Mouse (Mus musculus) B cell, adult 2 months (primary cell): ENCODE results near the gene Lrrc34.

Experiments
- DNase-seq, 2 experiments: peaks; one replicate each; pipeline ENCODE4 v3.0.0; 2022

Lrrc34 gene

GRCm38 (mm10) chr3:30599711-30600545, 47.7 kb downstream of the Lrrc34 start, which contains the start of gene Actrt3:
Gene Actrt3, minus strand, starts transcription at chr3:30599939.
- peak; percentile 52 to 56 for DNase-seq

- no peak for DNase-seq
Measured at GRCm38 (mm10) chr3:30597271-30597670, 50.4 kb downstream of the Lrrc34 start.

DNA sequence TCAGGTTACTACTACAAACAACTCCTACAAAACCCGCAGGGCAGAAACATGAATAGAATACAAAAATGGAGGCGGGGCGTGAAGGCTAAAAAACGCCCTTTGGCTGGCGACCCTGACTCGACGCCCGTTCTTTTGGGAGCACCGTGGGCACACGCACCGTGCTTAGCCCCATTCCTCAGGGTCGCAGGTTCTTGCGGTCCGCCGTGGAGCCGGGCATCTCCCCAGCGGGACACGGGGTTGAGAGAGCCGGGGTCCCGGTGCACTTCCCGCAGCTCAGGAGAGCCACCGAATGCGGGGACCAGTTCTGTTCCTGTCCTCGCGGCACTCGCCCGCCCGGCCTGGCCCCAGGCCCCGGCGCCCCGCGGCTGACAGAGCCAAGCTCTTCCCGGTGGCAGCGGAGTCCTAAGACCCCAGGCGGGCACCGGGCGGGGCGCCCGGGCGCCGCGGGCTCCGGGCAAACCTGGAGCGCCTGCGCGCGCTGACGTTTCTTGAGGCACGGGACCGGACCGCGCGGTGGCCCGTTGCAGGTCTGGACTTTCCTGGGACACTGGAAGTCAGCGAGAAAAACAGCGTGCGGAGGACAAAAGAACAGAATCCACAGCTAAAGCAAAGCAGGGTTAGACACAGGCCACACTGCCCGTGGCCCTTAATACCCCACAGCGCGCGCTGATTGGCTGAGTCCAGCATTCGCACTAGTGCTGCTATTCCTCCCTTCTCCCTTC, 52.4 kb downstream of the Lrrc34 start:
- peak; percentile 19 to 34 for DNase-seq

DNA sequence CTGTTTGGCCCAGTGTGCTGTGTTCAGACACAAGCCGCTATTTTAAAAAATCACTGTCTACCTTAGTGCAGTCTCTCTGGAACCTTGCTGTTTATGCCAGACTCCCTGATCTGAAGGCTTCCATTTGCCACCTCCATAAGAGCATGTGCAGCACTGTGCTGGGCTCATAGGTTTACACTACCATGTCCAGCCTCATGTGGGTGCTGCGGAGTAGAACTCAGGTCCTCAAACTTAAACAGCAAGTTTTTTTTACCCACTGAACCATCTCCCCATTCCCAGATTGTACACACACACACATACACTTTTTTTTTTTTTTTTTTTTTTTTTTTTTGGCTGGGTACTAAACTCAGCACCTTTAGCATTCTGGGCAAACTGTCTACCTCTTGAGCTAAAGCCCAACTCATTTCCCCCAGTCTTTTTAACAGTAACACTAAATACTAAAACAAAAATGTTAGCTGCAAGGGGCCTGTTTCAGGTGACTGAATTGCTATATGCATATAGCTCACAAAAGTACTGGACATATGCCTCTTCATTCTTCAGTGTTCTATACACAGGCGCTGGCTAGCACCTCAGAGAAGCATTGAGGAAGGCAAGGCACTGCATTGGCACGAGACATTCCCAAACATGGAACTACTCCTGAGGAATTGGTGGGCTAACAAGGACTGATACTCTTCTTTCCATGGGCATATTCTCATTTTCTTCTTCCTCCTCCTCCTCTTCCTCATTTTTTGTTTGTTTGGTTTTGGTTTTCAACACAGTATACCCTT, 53.8 kb downstream of the Lrrc34 start:
- peak; percentile 32 to 43 for DNase-seq

DNA sequence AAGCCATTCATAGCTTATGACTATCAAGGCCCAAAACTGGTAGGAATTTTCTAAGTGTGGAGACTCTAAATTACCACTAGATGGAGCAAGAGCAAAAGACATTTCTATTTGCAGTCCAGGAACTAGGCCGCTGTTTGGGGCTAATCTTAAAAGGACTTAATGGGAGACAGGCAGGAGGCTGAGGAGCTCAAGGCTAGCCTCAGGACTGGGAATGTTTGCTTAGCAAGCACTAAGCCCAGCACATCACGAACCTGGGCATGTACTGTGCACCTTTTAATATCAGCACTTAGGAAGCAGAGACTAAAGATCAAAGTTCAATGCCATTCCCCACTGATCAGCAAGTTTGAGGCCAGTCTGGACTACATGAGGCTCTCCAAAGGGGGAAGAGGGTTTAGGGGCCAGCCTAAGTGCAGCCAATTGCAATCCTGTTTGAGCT, 55.2 kb downstream of the Lrrc34 start:
- peak; percentile 37 to 45 for DNase-seq

DNA sequence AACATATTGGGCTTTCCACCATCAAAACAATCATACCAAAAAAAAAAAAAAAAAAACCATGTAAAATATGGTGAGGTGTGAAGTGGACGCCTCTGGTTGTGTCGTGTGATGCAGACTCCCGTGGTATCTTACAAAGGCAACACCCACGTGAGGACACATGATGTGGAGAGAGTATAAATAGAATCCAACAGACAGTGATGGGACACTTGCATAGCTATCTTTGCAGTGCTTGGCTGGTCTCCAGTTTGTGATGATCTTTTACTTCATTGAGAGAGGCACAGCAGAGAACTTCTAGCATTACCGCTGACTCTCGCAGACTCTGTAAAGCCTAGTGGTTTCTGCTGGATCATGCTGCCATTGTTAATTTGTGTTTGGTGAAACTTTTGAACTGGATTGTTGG, 58.8 kb downstream of the Lrrc34 start:
- no peak for DNase-seq
